ENCODE assay signal across 29 mouse cellular contexts in genomic region chr9:51430426-51430825, GRCm38 (mm10).
DNase-seq lines count a peak whose midpoint lies in the region; ATAC-seq lines count a peak whose summit lies in the region.
"Had no signal": no experiment of that assay in that cellular context is flagged by ENCODE, and none has a peak within 500 bp of the region (broad histone marks: within the 10 kb centered on the region; RNA-seq: fewer than 3 reads in every experiment).

No protein-coding gene starts in this region.

- ATAC-seq in embryonic facial prominence, embryonic 14.5 days (ENCODE audit: low read depth): no peak
- ATAC-seq: forebrain, embryonic 14.5 days; forebrain, postnatal 0 days; hindbrain, postnatal 0 days; inflammation-experienced regulatory T-cells, adult 6 months; intestine, embryonic 16.5 days; Patski had no signal

- no peaks in the 10 kb centered on the region for H3K9me3 ChIP-seq in embryonic facial prominence, embryonic 14.5 days (ENCODE audit: control insufficient read depth, low read length)
- H3K9me3 ChIP-seq in embryonic facial prominence, embryonic 10.5 days: no peaks in the 10 kb centered on the region
- no peaks in the 10 kb centered on the region for H3K9me3 ChIP-seq in hindbrain, embryonic 10.5 days
- H3K9me3 ChIP-seq: embryonic facial prominence, embryonic 15.5 days; G1E; heart, embryonic 12.5 days; heart, embryonic 15.5 days had no signal

- no peak overlapping the region for H3K9ac ChIP-seq in embryonic facial prominence, embryonic 14.5 days (ENCODE audit: low read depth, low read length)
- H3K9ac ChIP-seq: embryonic facial prominence, embryonic 15.5 days; forebrain, postnatal 0 days; heart, embryonic 12.5 days; heart, embryonic 15.5 days; hindbrain, embryonic 14.5 days had no signal

- no peak overlapping the region for H3K4me2 ChIP-seq in embryonic facial prominence, embryonic 14.5 days (ENCODE audit: low read depth, low read length)
- H3K4me2 ChIP-seq: embryonic facial prominence, embryonic 15.5 days; heart, embryonic 12.5 days; heart, embryonic 15.5 days; hindbrain, embryonic 14.5 days had no signal

- DNase-seq in embryonic facial prominence, embryonic 14.5 days (ENCODE audit: low spot score): peak; percentile 10
- no peak for DNase-seq in embryonic facial prominence, embryonic 10.5 days (ENCODE audit: low spot score)
- DNase-seq in adrenal gland, postnatal 10 days: peak; percentile 38
- DNase-seq in adrenal gland, postnatal 36 days: peak; percentile 49 to 51
- DNase-seq in embryo, embryonic 11 days: no peak
- DNase-seq in thymus, adult 18-20 months: no peak
- no peak for DNase-seq in hindbrain, embryonic 10.5 days (ENCODE audit: low spot score)
- DNase-seq: B cell, adult 2 months; cerebellum, adult 11 months; cerebellum, adult 2 months; cerebellum, adult 9-11 months; cerebellum, postnatal 25 days; forebrain, postnatal 0 days; gastrocnemius, postnatal 25 days; heart, postnatal 10 days; heart, postnatal 36 days; kidney, adult 18-20 months; kidney, adult 9 months had no signal

- no peaks in the 10 kb centered on the region for H3K4me1 ChIP-seq in embryonic facial prominence, embryonic 14.5 days (ENCODE audit: control insufficient read depth, insufficient read depth, low read length)
- no peaks in the 10 kb centered on the region for H3K4me1 ChIP-seq in embryonic facial prominence, embryonic 10.5 days
- 0 out of 2 replicates have a peak, but pooled peaks cover 2% of the 10 kb centered on the region for H3K4me1 ChIP-seq in hindbrain, embryonic 10.5 days (replicated peaks)
- H3K4me1 ChIP-seq: embryonic facial prominence, embryonic 15.5 days; heart, embryonic 12.5 days; heart, embryonic 15.5 days had no signal

- H3K27ac ChIP-seq in embryonic facial prominence, embryonic 14.5 days (replicated peaks; ENCODE audit: low read depth, low read length): no peak overlapping the region
- no peak overlapping the region for H3K27ac ChIP-seq in embryonic facial prominence, embryonic 10.5 days (replicated peaks)
- H3K27ac ChIP-seq in hindbrain, embryonic 10.5 days: no peak overlapping the region
- H3K27ac ChIP-seq: embryonic facial prominence, embryonic 15.5 days; heart, embryonic 15.5 days; hindbrain, embryonic 14.5 days; hindbrain, postnatal 0 days had no signal

- H3K36me3 ChIP-seq in embryonic facial prominence, embryonic 14.5 days (ENCODE audit: control insufficient read depth, insufficient read depth, low read length): no peaks in the 10 kb centered on the region
- no peaks in the 10 kb centered on the region for H3K36me3 ChIP-seq in embryonic facial prominence, embryonic 10.5 days (replicated peaks)
- H3K36me3 ChIP-seq in hindbrain, embryonic 10.5 days: no peaks in the 10 kb centered on the region
- H3K36me3 ChIP-seq: embryonic facial prominence, embryonic 15.5 days; G1E; heart, embryonic 12.5 days; heart, embryonic 15.5 days had no signal

- H3K4me3 ChIP-seq in embryonic facial prominence, embryonic 14.5 days (ENCODE audit: low read depth, low read length): no peak overlapping the region
- H3K4me3 ChIP-seq in embryonic facial prominence, embryonic 10.5 days: no peak overlapping the region
- no peak overlapping the region for H3K4me3 ChIP-seq in hindbrain, embryonic 10.5 days
- H3K4me3 ChIP-seq: embryonic facial prominence, embryonic 15.5 days; heart, embryonic 12.5 days; heart, embryonic 15.5 days had no signal

- WGBS in embryonic facial prominence, embryonic 14.5 days: 56% methylated on average over 2 of the region's 2 CpGs
- WGBS in embryonic facial prominence, embryonic 10.5 days: 61% methylated on average over 2 of the region's 2 CpGs
- 72% methylated on average over 2 of the region's 2 CpGs for WGBS in hindbrain, embryonic 10.5 days

- no peaks in the 10 kb centered on the region for H3K27me3 ChIP-seq in embryonic facial prominence, embryonic 14.5 days (replicated peaks; ENCODE audit: control insufficient read depth, insufficient read depth, low read length)
- no peaks in the 10 kb centered on the region for H3K27me3 ChIP-seq in embryonic facial prominence, embryonic 10.5 days (replicated peaks; ENCODE audit: low read depth, poor library complexity, severe bottlenecking)
- no peaks in the 10 kb centered on the region for H3K27me3 ChIP-seq in hindbrain, embryonic 10.5 days (ENCODE audit: insufficient read depth, poor library complexity, severe bottlenecking)
- H3K27me3 ChIP-seq: CH12.LX; embryonic facial prominence, embryonic 15.5 days; heart, embryonic 12.5 days; heart, embryonic 15.5 days; Patski had no signal

Comparison
In these comparisons a context has a peak if more than half of its experiments do, and no peak if none do; other contexts are left out.
1. DNase-seq: peak in embryonic facial prominence, embryonic 14.5 days (single experiment), adrenal gland, postnatal 10 days (single experiment) and adrenal gland, postnatal 36 days (2 of 2); none in embryonic facial prominence, embryonic 10.5 days (single experiment), embryo, embryonic 11 days (single experiment), thymus, adult 18-20 months (0 of 2) and hindbrain, embryonic 10.5 days (single experiment).